Comparison of ENCODE assay signal across 9 mouse cellular contexts in the genomic region with DNA sequence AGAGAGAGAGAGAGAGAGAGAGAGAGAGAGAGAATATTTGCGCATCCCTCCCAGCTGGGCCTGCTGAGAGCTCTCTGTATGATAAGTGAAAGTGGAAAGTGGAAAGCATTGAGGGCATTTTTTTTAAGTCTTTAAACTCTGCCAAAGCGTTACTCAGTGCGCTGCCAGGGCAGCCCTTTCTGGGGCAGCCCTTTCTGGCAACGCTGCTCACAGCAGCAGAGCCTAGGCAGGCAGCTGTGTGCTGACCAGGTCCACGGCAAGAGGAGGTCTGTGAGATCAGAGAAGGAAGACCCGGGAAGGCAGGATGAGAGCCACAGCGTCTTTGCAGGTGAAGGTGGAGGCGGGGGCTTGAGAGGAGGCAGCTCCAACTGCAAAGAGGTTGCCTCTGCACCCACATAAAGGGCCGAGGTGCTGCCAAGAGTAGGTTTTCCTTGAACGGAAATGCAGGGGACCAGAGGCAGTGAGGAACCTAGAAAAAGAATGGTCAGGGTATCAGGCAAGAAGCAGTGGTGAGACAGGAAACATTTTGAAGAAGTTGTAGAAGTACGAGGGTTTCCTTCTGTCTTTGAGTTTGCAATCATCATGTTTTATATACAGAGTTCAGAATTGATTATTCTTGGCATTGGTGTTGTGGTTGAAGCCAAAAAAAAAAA.
DNase-seq lines count a peak whose midpoint lies in the region; ATAC-seq and TF ChIP-seq lines count a peak whose summit lies in the region.
"Had no signal": no experiment of that assay in that cellular context is flagged by ENCODE, and none has a peak within 500 bp of the region (broad histone marks: within the 10 kb centered on the region; RNA-seq: fewer than 3 reads in every experiment).

No protein-coding gene starts in this region.

- no peak for DNase-seq in forebrain, embryonic 10.5 days (ENCODE audit: extremely low spot score, low spot score)
- peak; percentile 5 for DNase-seq in thymus, postnatal 14 days
- no peak for DNase-seq in thymus, postnatal 0 days (ENCODE audit: low spot score)
- peak; percentile 63 to 71 for DNase-seq in heart, postnatal 10 days
- no peak for DNase-seq in liver, postnatal 0 days
- DNase-seq in cerebellum, adult 18-20 months: no peak

- peaks cover 17% of the 10 kb centered on the region for H3K4me1 ChIP-seq in forebrain, embryonic 15.5 days
- H3K4me1 ChIP-seq in forebrain, embryonic 10.5 days: peaks cover 6% of the 10 kb centered on the region
- peaks cover 9% of the 10 kb centered on the region; the same call in 1 of the 2 replicates for H3K4me1 ChIP-seq in neural tube, embryonic 14.5 days (ENCODE audit: control insufficient read depth, insufficient read depth, low read length)
- H3K4me1 ChIP-seq in liver, postnatal 0 days (ENCODE audit: insufficient read depth): no peaks in the 10 kb centered on the region

- intact Hi-C loops in heart, postnatal 10 days (cut with DNase I): loop anchor here (5.0 kb wide), 1 partner anchor 107 kb away; no protein-coding TSS in a partner anchor

- no peak overlapping the region for H3K4me2 ChIP-seq in forebrain, embryonic 15.5 days (replicated peaks)
- H3K4me2 ChIP-seq in neural tube, embryonic 14.5 days (ENCODE audit: low read depth, low read length): no peak overlapping the region
- no peak overlapping the region for H3K4me2 ChIP-seq in liver, postnatal 0 days (ENCODE audit: low read depth, low read length)

- ATAC-seq in forebrain, embryonic 15.5 days (replicated peaks): peak; percentile 86
- peak; percentile 51; the same call in 1 of the 2 replicates for ATAC-seq in neural tube, embryonic 14.5 days (ENCODE audit: low read depth)
- no peak for ATAC-seq in liver, postnatal 0 days

- peak overlapping the region; percentile 67 for H3K27ac ChIP-seq in forebrain, embryonic 15.5 days (replicated peaks)
- H3K27ac ChIP-seq in forebrain, embryonic 10.5 days: no peak overlapping the region
- H3K27ac ChIP-seq in neural tube, embryonic 14.5 days (ENCODE audit: low read depth, low read length): no peak overlapping the region
- H3K27ac ChIP-seq in liver, postnatal 0 days (ENCODE audit: low read depth): no peak overlapping the region

- H3K4me3 ChIP-seq in forebrain, embryonic 15.5 days: no peak overlapping the region
- H3K4me3 ChIP-seq in forebrain, embryonic 10.5 days: no peak overlapping the region
- no peak overlapping the region for H3K4me3 ChIP-seq in neural tube, embryonic 14.5 days (ENCODE audit: low read depth, low read length)
- H3K4me3 ChIP-seq in liver, postnatal 0 days (ENCODE audit: low read depth, low read length): no peak overlapping the region

- WGBS in forebrain, embryonic 15.5 days: 55% methylated on average over 11 of the region's 11 CpGs
- WGBS in forebrain, embryonic 10.5 days: 70% methylated on average over 11 of the region's 11 CpGs
- 43% methylated on average over 11 of the region's 11 CpGs for WGBS in neural tube, embryonic 14.5 days
- 26% methylated on average over 11 of the region's 11 CpGs for WGBS in liver, postnatal 0 days (ENCODE audit: insufficient replicate concordance)

- TF ChIP-seq CTCF in liver, postnatal 0 days (IDR thresholded peaks at IDR 0.05; ENCODE audit: low read depth): no peak

- H3K36me3 ChIP-seq in forebrain, embryonic 15.5 days: peaks cover 22% of the 10 kb centered on the region; the same call in 1 of the 2 replicates
- H3K36me3 ChIP-seq in forebrain, embryonic 10.5 days (replicated peaks): peaks cover 10% of the 10 kb centered on the region
- H3K36me3 ChIP-seq in neural tube, embryonic 14.5 days (ENCODE audit: control insufficient read depth, insufficient read depth, low read length): no peaks in the 10 kb centered on the region
- H3K36me3 ChIP-seq in liver, postnatal 0 days (replicated peaks; ENCODE audit: insufficient read depth, low read length): no peaks in the 10 kb centered on the region

- no peaks in the 10 kb centered on the region for H3K27me3 ChIP-seq in forebrain, embryonic 15.5 days
- no peaks in the 10 kb centered on the region for H3K27me3 ChIP-seq in forebrain, embryonic 10.5 days (ENCODE audit: poor library complexity, severe bottlenecking)
- H3K27me3 ChIP-seq in neural tube, embryonic 14.5 days (ENCODE audit: control insufficient read depth, insufficient read depth, low read length): no peaks in the 10 kb centered on the region
- H3K27me3 ChIP-seq in liver, postnatal 0 days (ENCODE audit: insufficient read depth, low read length): no peaks in the 10 kb centered on the region
- H3K27me3 ChIP-seq: CH12.LX had no signal

- no peaks in the 10 kb centered on the region for H3K9me3 ChIP-seq in forebrain, embryonic 15.5 days
- H3K9me3 ChIP-seq in forebrain, embryonic 10.5 days: no peaks in the 10 kb centered on the region
- no peaks in the 10 kb centered on the region for H3K9me3 ChIP-seq in neural tube, embryonic 14.5 days (ENCODE audit: control insufficient read depth, low read length)
- H3K9me3 ChIP-seq in liver, postnatal 0 days (ENCODE audit: low read length): no peaks in the 10 kb centered on the region

- no peak for TF ChIP-seq EP300 in liver, postnatal 0 days (IDR thresholded peaks at IDR 0.05; ENCODE audit: low read depth)

- H3K9ac ChIP-seq in forebrain, embryonic 15.5 days (replicated peaks): no peak overlapping the region
- no peak overlapping the region for H3K9ac ChIP-seq in neural tube, embryonic 14.5 days (replicated peaks; ENCODE audit: low read depth, low read length)
- no peak overlapping the region for H3K9ac ChIP-seq in liver, postnatal 0 days (replicated peaks)

Comparison
In these comparisons a context has a peak if more than half of its experiments do, and no peak if none do; other contexts are left out.
1. DNase-seq: peak in thymus, postnatal 14 days (single experiment) and heart, postnatal 10 days (2 of 2); none in forebrain, embryonic 10.5 days (single experiment), thymus, postnatal 0 days (single experiment), liver, postnatal 0 days (single experiment) and cerebellum, adult 18-20 months (0 of 2).